Mouse (Mus musculus): Measurements from ENCODE around the gene Zcchc8. TPM values are rescaled to one million over a fixed set of nuclear protein-coding genes. Genes with fewer than 3 reads are reported as not detected.

Gene Zcchc8
- polyA plus RNA-seq, 1 experiment from 2014 or later: 97.4 TPM

GRCm38 (mm10) chr5:123657651-123658050 is 63.2 kb downstream of the Zcchc8 start:
- Histone ChIP-seq H3K27me3 (no peaks in the 10 kb centered on the region), H3K27ac (no peak overlapping the region), H3K4me2 (no peak overlapping the region), H3K9ac (no peak overlapping the region), H3K4me1 (peaks cover 8% of the 10 kb centered on the region; the same call in 1 of the 2 replicates), H3K9me3 (replicated peaks) (no peaks in the 10 kb centered on the region), H3K4me3 (no peak overlapping the region), H3K36me3 (ENCODE audit: poor library complexity, severe bottlenecking) (peaks cover 29% of the 10 kb centered on the region)
- ATAC-seq: no peak
- WGBS: 88% methylated on average over 7 of the region's 7 CpGs

- 31% methylated on average over 5 of the region's 5 CpGs for WGBS
- Histone ChIP-seq H3K27ac (no peak overlapping the region), H3K27me3 (no peaks in the 10 kb centered on the region)
These were observed 66.0 kb downstream of the Zcchc8 start for GRCm38 (mm10) chr5:123654937-123655336.

GRCm38 (mm10) chr5:123653287-123653801 is 67.6 kb downstream of the Zcchc8 start:
- no peaks in the 10 kb centered on the region for H3K27me3 ChIP-seq
- H3K27ac ChIP-seq: no peak overlapping the region
- H3K36me3 ChIP-seq (ENCODE audit: poor library complexity, severe bottlenecking): peaks cover 44% of the 10 kb centered on the region
- no peaks in the 10 kb centered on the region for H3K9me3 ChIP-seq (replicated peaks)
- 79% methylated on average over 11 of the region's 11 CpGs for WGBS
- no peak overlapping the region for H3K9ac ChIP-seq
- H3K4me2 ChIP-seq: no peak overlapping the region
- no peak overlapping the region for H3K4me3 ChIP-seq
- ATAC-seq: no peak
- no peaks in the 10 kb centered on the region for H3K4me1 ChIP-seq

More at GRCm38 (mm10) chr5:123654937-123655336, 66.0 kb downstream of the Zcchc8 start:
- no peaks in the 10 kb centered on the region for H3K9me3 ChIP-seq (replicated peaks)
- ATAC-seq: no peak
- H3K4me1 ChIP-seq: peaks cover 8% of the 10 kb centered on the region; the same call in 1 of the 2 replicates
- no peak overlapping the region for H3K9ac ChIP-seq
- no peak overlapping the region for H3K4me2 ChIP-seq
- H3K4me3 ChIP-seq: no peak overlapping the region
- peaks cover 42% of the 10 kb centered on the region for H3K36me3 ChIP-seq (ENCODE audit: poor library complexity, severe bottlenecking)

GRCm38 (mm10) chr5:123650825-123651224 is 70.1 kb downstream of the Zcchc8 start:
- no peak overlapping the region for H3K9ac ChIP-seq
- no peaks in the 10 kb centered on the region for H3K4me1 ChIP-seq
- WGBS: 77% methylated on average over 2 of the region's 2 CpGs
- H3K36me3 ChIP-seq (ENCODE audit: poor library complexity, severe bottlenecking): peaks cover 63% of the 10 kb centered on the region
- no peak overlapping the region for H3K4me3 ChIP-seq
- H3K27ac ChIP-seq: no peak overlapping the region
- H3K27me3 ChIP-seq: no peaks in the 10 kb centered on the region
- H3K4me2 ChIP-seq: no peak overlapping the region
- ATAC-seq: no peak
- no peaks in the 10 kb centered on the region for H3K9me3 ChIP-seq (replicated peaks)

Other genes starting within 250 kb of the Zcchc8 start
- gene Lrrc43, start 231.8 kb downstream of the Zcchc8 start, polyA plus RNA-seq (2015; fragmentation: Nextera tagmentation; extraction: Ambion mirVana): 0.25 and 0.31 TPM in 2 replicates
- not detected in 2 replicates for gene Il31, start 231.6 kb downstream of the Zcchc8 start, polyA plus RNA-seq (2015; fragmentation: Nextera tagmentation; extraction: Ambion mirVana)
- gene B3gnt4, start 210.6 kb downstream of the Zcchc8 start, polyA plus RNA-seq (2015; fragmentation: Nextera tagmentation; extraction: Ambion mirVana): 1.7 and 2.0 TPM in 2 replicates
- 133 and 137 TPM in 2 replicates for gene Diablo, start 196.9 kb downstream of the Zcchc8 start, polyA plus RNA-seq (2015; fragmentation: Nextera tagmentation; extraction: Ambion mirVana)
- gene Gm49027, start 195.6 kb downstream of the Zcchc8 start, polyA plus RNA-seq (2015; fragmentation: Nextera tagmentation; extraction: Ambion mirVana): 0.97 and 1.2 TPM in 2 replicates
- gene Vps33a, start 148.1 kb downstream of the Zcchc8 start, polyA plus RNA-seq (2015; fragmentation: Nextera tagmentation; extraction: Ambion mirVana): 32.8 and 38.1 TPM in 2 replicates
- 65.5 and 78.3 TPM in 2 replicates for gene Clip1, start 36.5 kb downstream of the Zcchc8 start, polyA plus RNA-seq (2015; fragmentation: Nextera tagmentation; extraction: Ambion mirVana)
- gene Rsrc2, start 28.3 kb upstream of the Zcchc8 start, polyA plus RNA-seq (2015; fragmentation: Nextera tagmentation; extraction: Ambion mirVana): 167 and 172 TPM in 2 replicates
- 28.1 and 28.3 TPM in 2 replicates for gene Kntc1, start 28.6 kb upstream of the Zcchc8 start, polyA plus RNA-seq (2015; fragmentation: Nextera tagmentation; extraction: Ambion mirVana)
- not detected in 2 replicates for gene Hcar2, start 144.4 kb upstream of the Zcchc8 start, polyA plus RNA-seq (2015; fragmentation: Nextera tagmentation; extraction: Ambion mirVana)
- 0.13 and 0.16 TPM in 2 replicates for gene Hcar1, start 158.9 kb upstream of the Zcchc8 start, polyA plus RNA-seq (2015; fragmentation: Nextera tagmentation; extraction: Ambion mirVana)
- 139 and 160 TPM in 2 replicates for gene Denr, start 186.1 kb upstream of the Zcchc8 start, polyA plus RNA-seq (2015; fragmentation: Nextera tagmentation; extraction: Ambion mirVana)
- 1.9 and 3.4 TPM in 2 replicates for gene Gm43518, start 206.3 kb upstream of the Zcchc8 start, polyA plus RNA-seq (2015; fragmentation: Nextera tagmentation; extraction: Ambion mirVana)
- 5.1 and 6.0 TPM in 2 replicates for gene Ccdc62, start 209.6 kb upstream of the Zcchc8 start, polyA plus RNA-seq (2015; fragmentation: Nextera tagmentation; extraction: Ambion mirVana)

Measured in forebrain, embryonic 13.5 days (tissue).